Mouse (Mus musculus): ENCODE data around the gene Zdhhc19.

Gene Zdhhc19

DNA sequence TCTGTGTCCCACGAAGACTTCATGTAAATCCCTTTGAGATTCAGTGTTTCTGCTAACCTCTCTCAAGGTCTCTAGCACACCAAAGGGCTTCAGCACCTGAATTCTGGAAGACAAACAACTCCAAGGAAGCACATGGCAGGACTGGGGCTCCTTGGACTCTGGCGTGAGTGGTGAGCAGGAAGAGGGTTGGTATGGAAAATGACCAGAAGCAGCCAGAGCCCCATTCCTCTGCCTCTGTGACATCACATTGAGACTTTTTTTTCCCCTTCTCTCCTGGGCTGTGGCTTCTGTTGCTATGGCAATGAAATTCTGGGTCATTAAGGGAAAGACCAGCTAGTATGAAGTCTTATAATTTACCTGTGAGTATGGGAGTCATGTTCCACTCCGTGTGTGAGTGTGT is at the start of gene Zdhhc19:
Zdhhc19 (plus strand) TSS at position 301 of the 400 bp plus-strand sequence.
- no peak for TF ChIP-seq GATA4 (IDR thresholded peaks at IDR 0.05; ENCODE audit: insufficient replicate concordance, low read length)

DNA sequence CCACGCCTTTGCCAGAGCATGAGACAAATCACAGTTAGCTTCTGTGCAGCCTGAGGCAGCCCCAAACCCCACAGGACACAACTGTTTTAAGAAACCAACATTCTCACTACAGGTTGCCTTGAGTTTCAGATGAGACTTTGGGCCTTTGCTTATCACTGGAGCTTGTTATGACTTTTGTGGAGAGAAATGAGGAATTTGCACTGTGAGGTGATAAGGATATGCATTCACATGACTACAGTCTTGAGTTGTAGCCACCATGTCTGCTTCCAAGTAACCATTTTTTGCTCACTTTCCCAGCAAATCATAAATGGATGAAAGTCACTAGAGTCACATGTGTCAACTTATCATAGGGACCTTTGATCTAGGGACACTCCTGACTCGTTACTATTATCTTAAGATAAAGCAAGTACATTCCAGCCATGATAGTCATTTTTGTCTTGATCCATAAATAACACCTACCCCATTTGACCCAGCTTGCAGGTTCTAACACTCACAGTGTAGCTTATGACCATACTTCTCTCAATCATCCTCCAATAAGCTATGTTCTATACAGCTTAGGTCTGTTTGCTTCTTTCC is 49.4 kb upstream of the Zdhhc19 start:
- no peak for TF ChIP-seq GATA4 (IDR thresholded peaks at IDR 0.05; ENCODE audit: insufficient replicate concordance, low read length)

DNA sequence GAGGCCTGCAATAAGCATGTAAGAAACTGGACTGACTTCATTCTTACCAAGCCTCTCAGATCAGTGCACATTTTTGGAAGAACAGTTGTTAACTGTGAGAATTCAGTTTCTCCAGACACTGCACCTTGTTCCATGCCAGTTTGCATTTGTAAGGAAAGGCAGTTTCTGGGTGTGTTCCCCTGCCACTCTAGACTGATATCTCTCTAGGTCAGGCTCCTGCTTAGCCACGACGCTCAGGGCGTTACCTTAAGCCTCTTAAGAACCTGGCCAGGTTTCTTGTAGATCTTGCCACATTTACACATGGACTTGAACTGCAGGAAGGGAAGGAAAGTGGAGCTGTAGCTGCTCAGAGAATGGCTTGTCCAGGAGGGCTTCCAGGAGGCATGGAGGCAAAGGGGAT is 46.4 kb upstream of the Zdhhc19 start:
- TF ChIP-seq GATA4 (IDR thresholded peaks at IDR 0.05; ENCODE audit: insufficient replicate concordance, low read length), result no peak

DNA sequence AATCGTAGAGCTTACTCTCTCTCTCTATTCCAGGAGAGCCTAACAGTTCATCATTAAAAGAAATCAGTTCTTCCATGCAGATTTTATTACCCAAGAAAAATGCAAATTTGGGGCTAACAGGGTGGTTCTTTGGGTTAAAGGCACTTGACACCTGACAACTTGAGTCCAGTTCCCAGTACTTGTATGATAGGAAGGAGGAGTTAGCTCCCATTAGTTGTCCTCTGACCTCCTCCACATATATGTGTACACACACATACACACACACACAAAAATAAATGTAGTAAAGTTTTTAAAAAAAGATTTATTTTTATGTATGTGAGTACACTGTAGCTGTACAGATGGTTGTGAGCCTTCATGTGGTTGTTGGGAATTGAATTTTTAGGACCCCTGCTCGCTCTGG is 45.9 kb upstream of the Zdhhc19 start:
- no peak for TF ChIP-seq GATA4 (IDR thresholded peaks at IDR 0.05; ENCODE audit: insufficient replicate concordance, low read length)

DNA sequence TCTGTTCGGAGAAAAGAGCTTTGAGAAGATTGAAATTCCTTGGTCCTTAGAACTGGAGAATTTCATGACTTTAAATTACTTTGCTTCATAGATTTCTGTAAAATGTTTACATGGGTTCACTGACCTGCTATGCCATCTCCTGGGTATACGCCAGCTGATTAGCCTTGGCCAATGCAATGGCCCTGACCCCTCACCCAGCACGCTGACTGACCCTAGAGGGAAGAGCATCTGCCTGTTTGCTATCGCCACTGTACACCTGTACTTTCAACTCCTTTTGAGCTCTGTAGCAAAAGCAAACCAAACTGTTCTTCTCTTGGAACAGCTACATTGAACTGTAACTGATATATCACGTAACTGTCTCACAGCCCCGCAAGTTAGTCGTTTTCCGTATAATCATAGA is 43.0 kb upstream of the Zdhhc19 start:
- TF ChIP-seq GATA4 (IDR thresholded peaks at IDR 0.05; ENCODE audit: insufficient replicate concordance, low read length), result no peak

DNA sequence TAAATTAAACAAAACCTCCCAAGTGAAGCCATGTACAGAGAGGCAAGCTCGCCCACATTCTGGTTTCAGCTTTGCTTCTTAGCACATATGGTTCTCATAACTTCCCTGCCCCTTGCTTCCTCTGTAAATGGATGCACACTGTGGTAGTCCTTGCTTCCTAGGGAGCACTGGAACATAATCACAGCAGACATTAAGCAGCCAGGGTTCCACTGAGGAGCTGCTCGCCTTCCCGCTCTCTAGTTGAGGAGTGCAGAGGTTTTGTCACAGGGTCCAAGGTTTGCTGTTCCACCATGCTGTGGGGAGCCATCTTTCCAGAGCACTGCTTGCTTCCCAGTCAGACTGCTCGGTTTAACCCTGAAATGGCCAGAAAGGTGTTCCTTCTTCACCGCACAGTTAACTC is 41.4 kb upstream of the Zdhhc19 start:
- TF ChIP-seq GATA4 (IDR thresholded peaks at IDR 0.05; ENCODE audit: insufficient replicate concordance, low read length), result no peak

DNA sequence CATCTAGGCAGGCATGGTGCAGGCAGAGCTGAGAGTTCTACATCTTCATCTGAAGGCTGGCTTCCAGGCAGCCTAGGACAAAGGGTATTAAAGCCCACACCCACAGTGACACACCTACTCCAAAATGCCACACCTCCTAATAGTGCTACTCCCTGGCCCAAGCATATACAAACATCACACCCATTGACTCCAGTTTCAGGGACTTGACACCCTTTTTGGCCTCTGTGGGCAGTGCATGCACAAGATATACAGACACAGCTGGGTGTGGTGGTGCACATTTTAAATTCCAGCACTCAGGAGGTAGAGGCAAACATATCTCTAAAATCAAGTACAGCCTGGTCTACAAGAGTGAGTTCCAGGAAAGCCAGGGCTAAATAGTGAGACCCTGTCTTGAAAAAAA is 40.0 kb upstream of the Zdhhc19 start:
- no peak for TF ChIP-seq GATA4 (IDR thresholded peaks at IDR 0.05; ENCODE audit: insufficient replicate concordance, low read length)

DNA sequence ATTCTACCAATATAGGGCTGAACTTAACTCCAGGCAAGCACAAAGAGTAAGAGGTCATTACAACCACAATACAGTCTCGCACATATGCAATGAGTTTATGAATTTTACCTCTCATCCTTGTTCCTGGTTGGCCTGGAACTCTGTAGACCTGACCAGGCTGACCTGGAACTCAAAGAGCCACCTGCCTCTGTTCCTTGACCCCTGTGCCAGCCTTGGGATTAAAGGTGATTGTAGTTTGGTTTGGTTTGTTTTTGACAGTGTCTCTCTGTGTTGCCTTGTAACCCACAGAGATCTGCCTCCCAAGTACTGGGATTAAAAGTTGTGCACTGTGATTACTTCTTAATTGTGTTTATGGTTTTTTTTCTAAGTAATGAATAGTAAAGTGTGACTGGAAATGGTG is 39.3 kb upstream of the Zdhhc19 start:
- TF ChIP-seq GATA4 (IDR thresholded peaks at IDR 0.05; ENCODE audit: insufficient replicate concordance, low read length), result no peak

DNA sequence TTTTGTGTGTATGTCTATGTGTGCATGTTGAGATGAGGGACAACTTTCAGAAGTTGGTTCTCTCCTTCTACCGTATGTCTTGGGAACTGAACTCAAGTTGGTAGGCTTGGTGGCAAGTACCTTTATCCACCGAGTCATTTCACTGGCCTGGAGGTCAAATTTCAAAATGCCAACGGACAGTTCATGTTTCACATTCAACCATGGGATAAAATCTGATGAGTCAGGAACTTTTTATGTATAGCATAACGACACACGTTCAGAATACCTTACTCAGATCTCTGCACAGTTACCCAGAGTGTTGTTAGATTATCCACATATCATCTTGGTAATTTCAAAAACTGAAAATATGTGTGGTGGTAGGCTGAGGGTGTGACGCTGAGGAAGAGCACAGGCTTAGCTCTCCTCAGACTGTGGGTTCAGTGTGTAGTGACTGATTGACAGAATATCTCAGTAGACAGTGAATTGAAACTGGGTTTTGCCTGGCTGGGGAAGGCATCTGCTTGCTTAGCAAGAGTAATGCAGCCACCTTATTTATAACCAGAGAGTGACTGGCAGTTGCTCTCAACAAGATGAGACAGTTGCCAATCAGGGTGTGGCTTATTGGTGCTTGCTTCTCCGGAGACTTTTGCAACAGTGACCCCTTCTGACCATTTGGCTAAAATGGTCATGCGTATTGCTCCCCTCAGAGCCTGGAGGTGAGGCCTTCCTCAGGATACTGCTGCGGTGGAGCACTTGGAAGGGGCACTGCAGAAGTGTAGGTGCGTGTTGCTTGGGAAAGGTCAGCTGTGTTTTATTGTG is 38.3 kb upstream of the Zdhhc19 start:
- TF ChIP-seq GATA4 (IDR thresholded peaks at IDR 0.05; ENCODE audit: insufficient replicate concordance, low read length), result no peak

DNA sequence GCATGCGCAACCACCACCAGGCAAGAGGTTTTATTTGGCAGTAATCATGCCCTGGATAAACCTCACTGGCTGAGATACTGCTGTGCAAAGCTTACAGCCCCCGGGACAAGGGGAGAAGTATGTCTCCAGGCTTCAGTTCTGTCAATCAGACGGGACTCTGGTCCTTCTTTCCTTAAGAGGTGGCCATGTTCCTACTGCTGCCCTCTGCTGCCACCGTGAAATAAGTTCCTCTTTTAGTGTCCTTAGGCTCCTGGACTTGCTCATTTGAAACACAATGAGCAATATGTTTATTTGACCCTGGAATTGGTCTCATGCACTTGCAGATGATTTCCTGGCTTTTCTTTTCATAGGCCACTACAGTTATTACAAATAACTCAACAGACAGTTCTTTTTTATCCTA is 35.5 kb upstream of the Zdhhc19 start:
- no peak for TF ChIP-seq GATA4 (IDR thresholded peaks at IDR 0.05; ENCODE audit: insufficient replicate concordance, low read length)

DNA sequence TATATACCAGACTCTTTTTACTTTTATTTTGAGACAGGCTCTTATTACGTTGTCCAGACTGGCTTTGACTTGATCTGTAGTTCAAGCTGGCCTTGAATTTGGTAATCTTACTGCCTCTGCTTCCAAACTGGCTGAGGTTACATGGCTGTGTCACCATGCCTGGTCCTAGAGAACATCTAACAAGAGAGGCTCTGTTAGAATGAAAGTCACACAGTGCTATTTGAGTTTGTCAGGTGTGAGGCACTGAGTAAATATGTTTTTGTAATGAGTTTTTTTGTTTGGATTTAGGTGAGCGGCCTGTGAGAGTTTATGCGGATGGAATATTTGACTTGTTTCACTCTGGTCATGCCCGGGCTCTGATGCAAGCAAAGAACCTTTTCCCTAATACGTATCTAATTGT is 34.4 kb upstream of the Zdhhc19 start:
- no peak for TF ChIP-seq GATA4 (IDR thresholded peaks at IDR 0.05; ENCODE audit: insufficient replicate concordance, low read length)

DNA sequence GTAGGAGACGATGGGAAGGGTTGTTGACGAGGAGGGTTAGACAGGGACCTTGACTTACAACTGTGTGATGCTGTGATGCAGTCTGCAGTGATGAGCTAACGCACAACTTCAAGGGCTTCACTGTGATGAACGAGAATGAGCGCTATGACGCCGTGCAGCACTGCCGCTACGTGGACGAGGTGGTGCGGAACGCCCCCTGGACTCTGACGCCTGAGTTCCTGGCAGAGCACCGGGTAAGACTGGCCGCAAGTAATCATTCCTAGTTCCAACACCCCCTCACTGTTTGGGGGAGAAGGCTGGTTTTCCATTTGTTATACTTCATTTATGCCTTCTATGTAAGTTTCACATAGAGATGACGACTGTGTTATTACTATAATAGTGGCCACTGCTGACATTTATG is 33.1 kb upstream of the Zdhhc19 start:
- TF ChIP-seq GATA4 (IDR thresholded peaks at IDR 0.05; ENCODE audit: insufficient replicate concordance, low read length), result no peak

DNA sequence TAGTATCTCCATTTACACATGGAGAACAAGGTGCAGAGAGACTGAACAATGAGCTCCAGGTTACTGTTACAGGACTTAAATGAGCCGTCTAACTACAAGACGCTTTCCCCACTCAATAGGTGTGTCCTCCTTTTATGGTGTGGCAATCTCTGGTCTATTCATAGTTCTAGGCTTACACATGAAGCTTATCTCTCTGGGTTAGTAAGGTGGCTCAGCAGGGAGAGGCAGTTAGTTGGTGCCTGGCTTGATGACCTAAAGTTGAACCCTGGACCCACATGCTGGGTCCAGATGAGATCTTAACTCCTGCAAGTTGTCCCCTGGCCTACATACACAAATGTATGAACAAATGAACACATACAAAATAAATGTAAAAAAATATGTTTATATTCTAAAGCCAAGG is 32.6 kb upstream of the Zdhhc19 start:
- TF ChIP-seq GATA4 (IDR thresholded peaks at IDR 0.05; ENCODE audit: insufficient replicate concordance, low read length), result no peak

DNA sequence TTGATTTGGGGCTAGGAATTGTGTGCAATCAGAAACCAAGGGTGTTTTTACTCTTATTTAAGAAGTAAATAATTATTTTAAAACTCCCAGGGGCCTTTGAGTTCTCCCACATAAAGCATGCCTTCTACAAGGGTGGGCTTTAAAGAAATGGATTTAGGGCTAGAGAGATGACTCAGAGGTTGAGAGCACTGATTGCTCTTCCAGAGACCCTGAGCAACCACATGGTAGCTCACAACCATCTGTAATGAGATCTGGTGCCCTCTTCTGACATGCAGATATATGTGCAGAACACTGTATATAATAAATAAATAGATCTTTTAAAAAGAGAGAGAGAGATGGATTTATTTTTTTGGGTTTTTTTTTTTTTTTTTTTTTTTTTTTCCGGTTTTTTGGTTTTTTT is 31.2 kb upstream of the Zdhhc19 start:
- TF ChIP-seq GATA4 (IDR thresholded peaks at IDR 0.05; ENCODE audit: insufficient replicate concordance, low read length), result no peak

DNA sequence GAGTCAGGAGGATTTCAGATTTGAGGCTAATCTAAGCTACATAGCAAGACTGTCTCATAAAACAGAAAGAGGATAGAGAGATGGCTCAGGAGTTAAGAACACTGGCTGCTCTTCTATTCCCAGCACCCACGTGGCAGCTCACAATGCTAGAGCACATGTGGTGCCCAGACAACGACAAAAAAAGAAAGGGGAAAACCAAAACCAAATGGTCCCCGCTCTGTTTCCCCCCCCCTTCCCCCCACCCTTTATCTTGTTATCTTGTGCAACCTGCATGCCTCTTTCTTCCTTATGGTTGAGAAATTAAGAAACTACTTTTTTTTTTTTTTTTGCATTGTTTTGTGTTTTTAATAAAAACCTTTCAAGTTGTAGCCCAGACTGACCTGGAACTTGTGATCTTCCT is 27.6 kb upstream of the Zdhhc19 start:
- TF ChIP-seq GATA4 (IDR thresholded peaks at IDR 0.05; ENCODE audit: insufficient replicate concordance, low read length), result no peak

DNA sequence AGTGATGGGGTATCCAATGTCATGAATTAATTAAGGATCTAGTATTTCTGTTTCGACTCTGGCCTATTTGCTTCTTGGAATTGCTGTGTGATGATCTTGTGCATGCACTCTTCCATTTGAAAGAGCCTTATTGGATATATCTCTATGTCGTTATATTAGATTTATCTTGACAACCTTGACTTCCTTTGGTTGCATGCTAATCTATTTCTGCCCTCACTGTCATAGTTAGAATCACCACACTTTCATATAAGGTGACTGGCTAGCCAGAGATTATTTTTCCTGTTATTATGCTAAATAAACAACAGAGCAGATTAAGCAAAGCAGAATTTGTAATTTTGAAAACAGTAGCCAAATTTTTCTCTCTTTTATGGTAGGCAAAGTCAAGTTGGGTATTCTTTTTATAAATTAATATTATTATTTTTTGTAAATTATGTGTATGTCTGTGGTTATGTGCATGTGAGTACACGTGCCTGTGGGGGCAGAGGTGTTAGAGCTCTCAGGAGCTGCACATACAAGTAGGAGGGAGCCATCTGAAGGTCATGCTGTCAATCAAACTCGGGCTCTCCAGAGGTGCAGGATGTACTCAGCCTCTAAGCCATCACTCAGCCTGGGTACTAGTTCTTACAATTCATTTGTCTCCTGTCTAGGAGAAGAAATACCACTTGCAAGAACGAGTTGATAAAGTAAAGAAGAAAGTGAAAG is 26.5 kb upstream of the Zdhhc19 start:
- no peak for TF ChIP-seq GATA4 (IDR thresholded peaks at IDR 0.05; ENCODE audit: insufficient replicate concordance, low read length)
